Mouse (Mus musculus) kidney, adult 10 weeks (tissue): ENCODE data around the gene Sae1. TPM values are rescaled to one million over a fixed set of nuclear protein-coding genes. Genes with fewer than 3 reads are reported as not detected.

Experiments used
- polyA plus RNA-seq: library from polyadenylated mRNA; stranded (reverse); fragments of 350-450 nt; fragmentation: Illumina TruSeq; extraction: RNeasy Lipid Tissue Mini Kit (QIAGEN cat#74804); gene quantifications from one replicate; pipeline ENCODE4 v1.2.3, GENCODE M21; 2014; ENCODE audit warnings: low read depth, low replicate concordance

Gene Sae1
- polyA plus RNA-seq, result 46.2 TPM

GRCm38 (mm10) chr7:16387160-16388041 lies at the start of gene Sae1:
Gene Sae1 (minus strand): TSS chr7:16387806.

GRCm38 (mm10) chr7:16400689-16401611 lies 13.3 kb upstream of the Sae1 start, which contains the start of gene Zc3h4:
Gene Zc3h4 (plus strand): TSS chr7:16400910.

GRCm38 (mm10) chr7:16308093-16308492 lies 79.5 kb downstream of the Sae1 start, which contains the start of gene Bbc3:
Gene Bbc3 (plus strand): TSS chr7:16308393.

GRCm38 (mm10) chr7:16286026-16286961 lies 101.3 kb downstream of the Sae1 start, which contains the start of gene Ccdc9:
Gene Ccdc9 (minus strand): TSS chr7:16286795.

GRCm38 (mm10) chr7:16273081-16273765 lies 114.4 kb downstream of the Sae1 start, which contains the start of gene Inafm1:
Gene Inafm1 (minus strand): TSS chr7:16273617.

Other genes with a start within 250 kb of the Sae1 start
- not detected for gene Meis3, start 212.7 kb downstream of the Sae1 start, polyA plus RNA-seq
- 0.24 TPM for gene Dhx34, start 165.8 kb downstream of the Sae1 start, polyA plus RNA-seq
- gene C5ar2, start 143.7 kb downstream of the Sae1 start, polyA plus RNA-seq, result 0.12 TPM
- 0.57 TPM for gene C5ar1, start 128.3 kb downstream of the Sae1 start, polyA plus RNA-seq
- 0.93 TPM for gene Inafm1, start 114.2 kb downstream of the Sae1 start, polyA plus RNA-seq
- 10.5 TPM for gene Ccdc9, start 101.0 kb downstream of the Sae1 start, polyA plus RNA-seq
- not detected for gene Bbc3, start 79.4 kb downstream of the Sae1 start, polyA plus RNA-seq
- 3.0 TPM for gene Zc3h4, start 13.1 kb upstream of the Sae1 start, polyA plus RNA-seq
- gene Tmem160, start 65.0 kb upstream of the Sae1 start, polyA plus RNA-seq, result not detected
- not detected for gene Npas1, start 89.9 kb upstream of the Sae1 start, polyA plus RNA-seq
- 34.0 TPM for gene Arhgap35, start 227.2 kb upstream of the Sae1 start, polyA plus RNA-seq